In the genomic region with DNA sequence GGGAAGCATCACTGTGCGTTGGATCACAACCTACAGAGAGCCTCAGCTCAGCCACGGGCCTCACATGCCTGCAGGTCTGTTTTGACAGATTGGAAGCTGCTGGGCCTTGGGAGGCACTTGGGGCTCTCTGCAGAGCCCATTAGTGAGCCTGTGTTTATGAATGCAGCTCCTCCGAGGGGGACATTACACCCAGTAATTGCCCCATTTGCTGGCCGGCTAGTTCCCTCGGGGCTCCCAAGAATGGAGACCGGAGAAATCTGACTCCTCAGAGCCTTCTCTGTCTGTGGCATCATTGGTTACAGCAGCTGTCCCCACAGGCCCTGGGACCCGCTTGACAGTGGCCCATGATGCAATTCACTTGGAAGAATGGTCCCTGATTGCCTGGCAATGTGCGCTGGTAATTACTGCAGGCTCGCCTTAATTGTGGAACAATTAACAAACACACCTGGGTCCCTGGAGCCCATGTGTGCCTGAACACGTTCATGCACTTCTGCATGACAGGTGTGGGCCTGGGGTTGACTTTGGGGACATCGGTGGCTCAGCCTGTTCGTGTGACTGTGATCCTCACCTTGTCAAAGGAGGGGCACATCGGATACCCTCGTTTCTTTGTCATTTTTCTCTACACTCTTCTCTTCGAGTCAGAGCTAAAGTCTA, we compare ENCODE assay signal across 13 mouse cellular contexts. TPM values are rescaled to one million over a fixed set of nuclear protein-coding genes. Genes with fewer than 3 reads are reported as not detected.
DNase-seq lines count a peak whose midpoint lies in the region; ATAC-seq and TF ChIP-seq lines count a peak whose summit lies in the region.
"Had no signal": no experiment of that assay in that cellular context is flagged by ENCODE, and none has a peak within 500 bp of the region (broad histone marks: within the 10 kb centered on the region; RNA-seq: fewer than 3 reads in every experiment).

No protein-coding gene starts in this region.

- DNase-seq in midbrain, embryonic 10.5 days (ENCODE audit: low spot score): no peak
- DNase-seq in midbrain, embryonic 11.5 days (ENCODE audit: low spot score, missing footprints): no peak
- peak; percentile 49 for DNase-seq in hindbrain, embryonic 11.5 days (ENCODE audit: low spot score)
- DNase-seq in mesoderm, embryonic 11.5 days (ENCODE audit: low read depth, low spot score): peak; percentile 50
- DNase-seq in retina, postnatal 1 day: peak; percentile 63
- no peak for DNase-seq in lung, postnatal 0 days (ENCODE audit: low spot score)
- DNase-seq in MN1 (ENCODE audit: low spot score): no peak
- no peak for DNase-seq in right cerebral cortex, postnatal 36 days (ENCODE audit: low spot score in 2 of 2)
- DNase-seq: cerebellum, adult 18-20 months; gastrocnemius, postnatal 36 days; right cerebral cortex, adult 18-20 months; thymus, adult 2 months had no signal

- TF ChIP-seq CTCF in lung, postnatal 0 days (IDR thresholded peaks at IDR 0.05): no peak

- no peak for ATAC-seq in midbrain, embryonic 11.5 days (ENCODE audit: low FRiP score)
- peak; percentile 81 for ATAC-seq in hindbrain, embryonic 11.5 days (ENCODE audit: low FRiP score)
- no peak for ATAC-seq in lung, postnatal 0 days

- no peak overlapping the region for H3K9ac ChIP-seq in midbrain, embryonic 11.5 days (ENCODE audit: low read length)
- H3K9ac ChIP-seq in hindbrain, embryonic 11.5 days (ENCODE audit: low read depth, low read length): no peak overlapping the region
- no peak overlapping the region for H3K9ac ChIP-seq in lung, postnatal 0 days (replicated peaks; ENCODE audit: low read depth)
- H3K9ac ChIP-seq: lung, embryonic 15.5 days had no signal

- H3K27ac ChIP-seq in midbrain, embryonic 10.5 days (replicated peaks): 0 out of 2 replicates have a peak overlapping the region, but pooled peaks have one; percentile 28
- no peak overlapping the region for H3K27ac ChIP-seq in midbrain, embryonic 11.5 days (ENCODE audit: low read depth, low read length)
- H3K27ac ChIP-seq in hindbrain, embryonic 11.5 days (ENCODE audit: low read depth, low read length): peak overlapping the region; percentile 72
- no peak overlapping the region for H3K27ac ChIP-seq in lung, postnatal 0 days (ENCODE audit: low read length)
- H3K27ac ChIP-seq: lung, embryonic 15.5 days had no signal

- no peak for TF ChIP-seq EP300 in lung, postnatal 0 days (IDR thresholded peaks at IDR 0.05)

- H3K36me3 ChIP-seq in midbrain, embryonic 10.5 days: peaks cover 76% of the 10 kb centered on the region
- H3K36me3 ChIP-seq in midbrain, embryonic 11.5 days (ENCODE audit: control insufficient read depth, insufficient read depth, low read length): peaks cover 7% of the 10 kb centered on the region
- 0 out of 2 replicates have a peak, but pooled peaks cover 2% of the 10 kb centered on the region for H3K36me3 ChIP-seq in hindbrain, embryonic 11.5 days (ENCODE audit: control insufficient read depth, insufficient read depth, low read length)
- peaks cover 50% of the 10 kb centered on the region for H3K36me3 ChIP-seq in lung, postnatal 0 days (ENCODE audit: insufficient read depth, low read length)

- no peaks in the 10 kb centered on the region for H3K9me3 ChIP-seq in midbrain, embryonic 10.5 days (replicated peaks)
- no peaks in the 10 kb centered on the region for H3K9me3 ChIP-seq in midbrain, embryonic 11.5 days (ENCODE audit: control insufficient read depth, low read length)
- no peaks in the 10 kb centered on the region for H3K9me3 ChIP-seq in hindbrain, embryonic 11.5 days (ENCODE audit: control insufficient read depth, low read length)
- H3K9me3 ChIP-seq in lung, postnatal 0 days (ENCODE audit: low read length): no peaks in the 10 kb centered on the region
- H3K9me3 ChIP-seq: lung, embryonic 15.5 days had no signal

- no peaks in the 10 kb centered on the region for H3K4me1 ChIP-seq in midbrain, embryonic 10.5 days
- H3K4me1 ChIP-seq in midbrain, embryonic 11.5 days (ENCODE audit: control insufficient read depth, insufficient read depth, low read length): no peaks in the 10 kb centered on the region
- peaks cover 2% of the 10 kb centered on the region; the same call in 1 of the 2 replicates for H3K4me1 ChIP-seq in hindbrain, embryonic 11.5 days (replicated peaks; ENCODE audit: control insufficient read depth, insufficient read depth, low read length)
- H3K4me1 ChIP-seq in lung, postnatal 0 days (ENCODE audit: insufficient read depth, low read depth, low read length): no peaks in the 10 kb centered on the region
- H3K4me1 ChIP-seq: lung, embryonic 15.5 days had no signal

- 87% methylated on average over 15 of the region's 15 CpGs for WGBS in midbrain, embryonic 10.5 days
- WGBS in midbrain, embryonic 11.5 days: 82% methylated on average over 15 of the region's 15 CpGs
- WGBS in hindbrain, embryonic 11.5 days: 58% methylated on average over 15 of the region's 15 CpGs
- WGBS in lung, postnatal 0 days: 76% methylated on average over 15 of the region's 15 CpGs

- H3K4me3 ChIP-seq in midbrain, embryonic 10.5 days: no peak overlapping the region
- no peak overlapping the region for H3K4me3 ChIP-seq in midbrain, embryonic 11.5 days (ENCODE audit: low read depth, low read length)
- H3K4me3 ChIP-seq in hindbrain, embryonic 11.5 days (ENCODE audit: low read depth, low read length): no peak overlapping the region
- no peak overlapping the region for H3K4me3 ChIP-seq in lung, postnatal 0 days (ENCODE audit: low read depth, low read length)
- H3K4me3 ChIP-seq: lung, embryonic 15.5 days had no signal

- no peak overlapping the region for H3K4me2 ChIP-seq in midbrain, embryonic 11.5 days
- H3K4me2 ChIP-seq in hindbrain, embryonic 11.5 days (replicated peaks; ENCODE audit: low read depth, low read length): no peak overlapping the region
- H3K4me2 ChIP-seq in lung, postnatal 0 days (replicated peaks; ENCODE audit: low read depth, low read length): no peak overlapping the region
- H3K4me2 ChIP-seq: lung, embryonic 15.5 days had no signal

- H3K27me3 ChIP-seq in midbrain, embryonic 10.5 days (ENCODE audit: low read depth, poor library complexity, severe bottlenecking): no peaks in the 10 kb centered on the region
- H3K27me3 ChIP-seq in midbrain, embryonic 11.5 days (ENCODE audit: control insufficient read depth, insufficient read depth, low read length): no peaks in the 10 kb centered on the region
- H3K27me3 ChIP-seq in hindbrain, embryonic 11.5 days (ENCODE audit: control insufficient read depth, insufficient read depth, low read length): no peaks in the 10 kb centered on the region
- H3K27me3 ChIP-seq in lung, postnatal 0 days (replicated peaks; ENCODE audit: insufficient read depth, low read length): no peaks in the 10 kb centered on the region
- H3K27me3 ChIP-seq: lung, embryonic 15.5 days had no signal

RNA-seq across cellular contexts. Expression of gene Plcg2, which starts 51.6 kb away (rescaled TPM):
- 3.5 and 3.8 TPM in 2 replicates for polyA plus RNA-seq in midbrain, embryonic 10.5 days (2016; fragmentation: Nextera tagmentation; extraction: Ambion mirVana)
- polyA plus RNA-seq in midbrain, embryonic 11.5 days (2014; fragmentation: Nextera tagmentation; extraction: Ambion mirVana): 2.2 and 2.3 TPM in 2 replicates
- polyA plus RNA-seq in hindbrain, embryonic 11.5 days (2014; fragmentation: Nextera tagmentation; extraction: Ambion mirVana): 1.8 TPM in 2 replicates
- 3.5 and 3.7 TPM in 2 replicates for polyA plus RNA-seq in lung, postnatal 0 days (2015; fragmentation: Nextera tagmentation; extraction: Ambion mirVana)

Comparison
In these comparisons a context has a peak if more than half of its experiments do, and no peak if none do; other contexts are left out.
1. H3K27ac ChIP-seq: peak in midbrain, embryonic 10.5 days (single experiment) and hindbrain, embryonic 11.5 days (single experiment); none in midbrain, embryonic 11.5 days (single experiment) and lung, postnatal 0 days (single experiment).
2. DNase-seq: peak in hindbrain, embryonic 11.5 days (single experiment), mesoderm, embryonic 11.5 days (single experiment) and retina, postnatal 1 day (single experiment); none in midbrain, embryonic 10.5 days (single experiment), midbrain, embryonic 11.5 days (single experiment), lung, postnatal 0 days (single experiment), MN1 (single experiment) and right cerebral cortex, postnatal 36 days (0 of 2).